Mouse (Mus musculus): ENCODE results near the gene Myo9b. TPM values are rescaled to one million over a fixed set of nuclear protein-coding genes. Genes with fewer than 3 reads are reported as not detected.
"Not testable (repeated sequence)": the region's sequence is repeated elsewhere in the genome, so short reads cannot be mapped to it uniquely, and the experiment has no call there.

Gene Myo9b
- polyA plus RNA-seq, 1 experiment from 2014 or later: 11.6 TPM

GRCm38 (mm10) chr8:71273151-71273510, 617 bp downstream of the Myo9b start:
- H3K4me2 ChIP-seq (ENCODE audit: low read depth, low read length): peak overlapping the region; percentile 65
- H3K4me1 ChIP-seq (ENCODE audit: control insufficient read depth, insufficient read depth, low read length): peaks cover 12% of the 10 kb centered on the region
- peak overlapping the region; percentile 79 for H3K4me3 ChIP-seq (ENCODE audit: low read length)
- under 1% methylated on average over 14 of the region's 14 CpGs for WGBS
- peak overlapping the region; percentile 82 for H3K9ac ChIP-seq (ENCODE audit: low read depth, low read length)
- no peaks in the 10 kb centered on the region for H3K9me3 ChIP-seq (ENCODE audit: control insufficient read depth, low read length)
- no peaks in the 10 kb centered on the region for H3K36me3 ChIP-seq (ENCODE audit: control insufficient read depth, insufficient read depth, low read length)
- peak; percentile 6; the same call in 1 of the 2 replicates for ATAC-seq
- peak overlapping the region; percentile 84 for H3K27ac ChIP-seq (ENCODE audit: low read length)
- no peaks in the 10 kb centered on the region for H3K27me3 ChIP-seq (replicated peaks; ENCODE audit: control insufficient read depth, insufficient read depth, low read length)

GRCm38 (mm10) chr8:71274478-71274877, 2.0 kb downstream of the Myo9b start:
- Histone ChIP-seq H3K27me3 (replicated peaks; ENCODE audit: control insufficient read depth, insufficient read depth, low read length) (no peaks in the 10 kb centered on the region), H3K4me1 (ENCODE audit: control insufficient read depth, insufficient read depth, low read length) (peaks cover 12% of the 10 kb centered on the region), H3K9me3 (ENCODE audit: control insufficient read depth, low read length) (no peaks in the 10 kb centered on the region), H3K27ac (ENCODE audit: low read length) (no peak overlapping the region), H3K9ac (ENCODE audit: low read depth, low read length) (no peak overlapping the region), H3K36me3 (ENCODE audit: control insufficient read depth, insufficient read depth, low read length) (no peaks in the 10 kb centered on the region), H3K4me2 (ENCODE audit: low read depth, low read length) (no peak overlapping the region), H3K4me3 (ENCODE audit: low read length) (no peak overlapping the region)
- no peak for ATAC-seq

- no peak overlapping the region for H3K9ac ChIP-seq (ENCODE audit: low read depth, low read length)
- no peak overlapping the region for H3K4me2 ChIP-seq (ENCODE audit: low read depth, low read length)
- 88% methylated on average over 3 of the region's 3 CpGs for WGBS
- H3K9me3 ChIP-seq (ENCODE audit: control insufficient read depth, low read length): no peaks in the 10 kb centered on the region
- no peaks in the 10 kb centered on the region for H3K27me3 ChIP-seq (replicated peaks; ENCODE audit: control insufficient read depth, insufficient read depth, low read length)
- H3K27ac ChIP-seq (ENCODE audit: low read length): no peak overlapping the region
- H3K36me3 ChIP-seq (ENCODE audit: control insufficient read depth, insufficient read depth, low read length): no peaks in the 10 kb centered on the region
- no peak overlapping the region for H3K4me3 ChIP-seq (ENCODE audit: low read length)
- no peak for ATAC-seq
- H3K4me1 ChIP-seq (ENCODE audit: control insufficient read depth, insufficient read depth, low read length): peaks cover 12% of the 10 kb centered on the region
Observed at GRCm38 (mm10) chr8:71276166-71276565, 3.7 kb downstream of the Myo9b start.

- not testable (repeated sequence) for H3K4me1 ChIP-seq (ENCODE audit: control insufficient read depth, insufficient read depth, low read length); H3K4me2 ChIP-seq (ENCODE audit: low read depth, low read length); H3K9me3 ChIP-seq (ENCODE audit: control insufficient read depth, low read length); H3K27ac ChIP-seq (ENCODE audit: low read length); H3K36me3 ChIP-seq (ENCODE audit: control insufficient read depth, insufficient read depth, low read length); H3K9ac ChIP-seq (ENCODE audit: low read depth, low read length); H3K4me3 ChIP-seq (ENCODE audit: low read length); H3K27me3 ChIP-seq (replicated peaks; ENCODE audit: control insufficient read depth, insufficient read depth, low read length); ATAC-seq
- 91% methylated on average over 1 of the region's 1 CpGs for WGBS
Observed at GRCm38 (mm10) chr8:71279409-71279808, 6.9 kb downstream of the Myo9b start.

GRCm38 (mm10) chr8:71281731-71282130, 9.2 kb downstream of the Myo9b start:
- not testable (repeated sequence) for H3K4me3 ChIP-seq (ENCODE audit: low read length); H3K27me3 ChIP-seq (replicated peaks; ENCODE audit: control insufficient read depth, insufficient read depth, low read length); H3K4me2 ChIP-seq (ENCODE audit: low read depth, low read length); H3K4me1 ChIP-seq (ENCODE audit: control insufficient read depth, insufficient read depth, low read length); H3K36me3 ChIP-seq (ENCODE audit: control insufficient read depth, insufficient read depth, low read length); H3K9me3 ChIP-seq (ENCODE audit: control insufficient read depth, low read length); H3K9ac ChIP-seq (ENCODE audit: low read depth, low read length)
- ATAC-seq: peak; percentile 56; the same call in 1 of the 2 replicates
- 71% methylated on average over 1 of the region's 1 CpGs for WGBS
- peak overlapping the region; percentile 48; the same call in 1 of the 2 replicates for H3K27ac ChIP-seq (ENCODE audit: low read length)

GRCm38 (mm10) chr8:71282621-71283020, 10.1 kb downstream of the Myo9b start:
- Histone ChIP-seq H3K9me3 (ENCODE audit: control insufficient read depth, low read length) (no peaks in the 10 kb centered on the region), H3K9ac (ENCODE audit: low read depth, low read length) (no peak overlapping the region), H3K36me3 (ENCODE audit: control insufficient read depth, insufficient read depth, low read length) (no peaks in the 10 kb centered on the region), H3K27me3 (replicated peaks; ENCODE audit: control insufficient read depth, insufficient read depth, low read length) (no peaks in the 10 kb centered on the region), H3K4me3 (ENCODE audit: low read length) (no peak overlapping the region), H3K27ac (ENCODE audit: low read length) (peak overlapping the region; percentile 73), H3K4me1 (ENCODE audit: control insufficient read depth, insufficient read depth, low read length) (peaks cover 6% of the 10 kb centered on the region), H3K4me2 (ENCODE audit: low read depth, low read length) (no peak overlapping the region)
- WGBS: 53% methylated on average over 5 of the region's 5 CpGs
- ATAC-seq: peak; percentile 57

- WGBS: 70% methylated on average over 2 of the region's 2 CpGs
- not testable (repeated sequence) for H3K4me3 ChIP-seq (ENCODE audit: low read length); H3K9ac ChIP-seq (ENCODE audit: low read depth, low read length); H3K4me2 ChIP-seq (ENCODE audit: low read depth, low read length); ATAC-seq; H3K4me1 ChIP-seq (ENCODE audit: control insufficient read depth, insufficient read depth, low read length); H3K9me3 ChIP-seq (ENCODE audit: control insufficient read depth, low read length); H3K27ac ChIP-seq (ENCODE audit: low read length); H3K27me3 ChIP-seq (replicated peaks; ENCODE audit: control insufficient read depth, insufficient read depth, low read length)
- H3K36me3 ChIP-seq (ENCODE audit: control insufficient read depth, insufficient read depth, low read length): peaks cover 11% of the 10 kb centered on the region
Observed at GRCm38 (mm10) chr8:71286223-71286622, 13.7 kb downstream of the Myo9b start.

- H3K9me3 ChIP-seq (ENCODE audit: control insufficient read depth, low read length): no peaks in the 10 kb centered on the region
- no peak for ATAC-seq
- H3K4me2 ChIP-seq (ENCODE audit: low read depth, low read length): no peak overlapping the region
- no peak overlapping the region for H3K9ac ChIP-seq (ENCODE audit: low read depth, low read length)
- H3K4me3 ChIP-seq (ENCODE audit: low read length): no peak overlapping the region
- no peaks in the 10 kb centered on the region for H3K27me3 ChIP-seq (replicated peaks; ENCODE audit: control insufficient read depth, insufficient read depth, low read length)
- 51% methylated on average over 3 of the region's 3 CpGs for WGBS
- H3K27ac ChIP-seq (ENCODE audit: low read length): no peak overlapping the region
- H3K36me3 ChIP-seq (ENCODE audit: control insufficient read depth, insufficient read depth, low read length): peaks cover 13% of the 10 kb centered on the region
- no peaks in the 10 kb centered on the region for H3K4me1 ChIP-seq (ENCODE audit: control insufficient read depth, insufficient read depth, low read length)
Observed at GRCm38 (mm10) chr8:71288441-71288949, 16.0 kb downstream of the Myo9b start.

GRCm38 (mm10) chr8:71289098-71289497, 16.6 kb downstream of the Myo9b start:
- 78% methylated on average over 7 of the region's 7 CpGs for WGBS
- no peak overlapping the region for H3K4me2 ChIP-seq (ENCODE audit: low read depth, low read length)
- H3K4me1 ChIP-seq (ENCODE audit: control insufficient read depth, insufficient read depth, low read length): no peaks in the 10 kb centered on the region
- H3K27ac ChIP-seq (ENCODE audit: low read length): no peak overlapping the region
- H3K36me3 ChIP-seq (ENCODE audit: control insufficient read depth, insufficient read depth, low read length): peaks cover 13% of the 10 kb centered on the region
- H3K4me3 ChIP-seq (ENCODE audit: low read length): no peak overlapping the region
- ATAC-seq: no peak
- no peak overlapping the region for H3K9ac ChIP-seq (ENCODE audit: low read depth, low read length)
- no peaks in the 10 kb centered on the region for H3K27me3 ChIP-seq (replicated peaks; ENCODE audit: control insufficient read depth, insufficient read depth, low read length)
- H3K9me3 ChIP-seq (ENCODE audit: control insufficient read depth, low read length): no peaks in the 10 kb centered on the region

- WGBS: 93% methylated on average over 21 of the region's 21 CpGs
- H3K4me2 ChIP-seq (ENCODE audit: low read depth, low read length): no peak overlapping the region
- H3K27me3 ChIP-seq (replicated peaks; ENCODE audit: control insufficient read depth, insufficient read depth, low read length): no peaks in the 10 kb centered on the region
- H3K9me3 ChIP-seq (ENCODE audit: control insufficient read depth, low read length): no peaks in the 10 kb centered on the region
- peaks cover 13% of the 10 kb centered on the region for H3K36me3 ChIP-seq (ENCODE audit: control insufficient read depth, insufficient read depth, low read length)
- no peak overlapping the region for H3K9ac ChIP-seq (ENCODE audit: low read depth, low read length)
- no peak overlapping the region for H3K27ac ChIP-seq (ENCODE audit: low read length)
- H3K4me1 ChIP-seq (ENCODE audit: control insufficient read depth, insufficient read depth, low read length): no peaks in the 10 kb centered on the region
- H3K4me3 ChIP-seq (ENCODE audit: low read length): no peak overlapping the region
- no peak for ATAC-seq
Observed at GRCm38 (mm10) chr8:71290211-71290610, 17.7 kb downstream of the Myo9b start.

All from intestine, embryonic 16.5 days (tissue).